Mouse (Mus musculus) adrenal gland, postnatal 14 days (tissue): ENCODE results near the gene Lmf2. TPM values are rescaled to one million over a fixed set of nuclear protein-coding genes. Genes with fewer than 3 reads are reported as not detected.

Experiments
- DNase-seq: peaks from one replicate; pipeline ENCODE4 v3.0.0; 2021; ENCODE audit warnings: mixed read lengths
- microRNA-seq, 2 experiments: library from miRNA; unstranded; fragments of <30 nt; microRNA quantifications; one replicate each; pipeline ENCODE4 v1.2.0; 2021
- total RNA-seq: library from RNA; stranded (reverse); gene quantifications from 2 replicates; pipeline ENCODE4 v1.2.3, GENCODE M21; 2021

Lmf2 gene
- total RNA-seq, 1 experiment from 2014 or later: 43.2 TPM

DNA sequence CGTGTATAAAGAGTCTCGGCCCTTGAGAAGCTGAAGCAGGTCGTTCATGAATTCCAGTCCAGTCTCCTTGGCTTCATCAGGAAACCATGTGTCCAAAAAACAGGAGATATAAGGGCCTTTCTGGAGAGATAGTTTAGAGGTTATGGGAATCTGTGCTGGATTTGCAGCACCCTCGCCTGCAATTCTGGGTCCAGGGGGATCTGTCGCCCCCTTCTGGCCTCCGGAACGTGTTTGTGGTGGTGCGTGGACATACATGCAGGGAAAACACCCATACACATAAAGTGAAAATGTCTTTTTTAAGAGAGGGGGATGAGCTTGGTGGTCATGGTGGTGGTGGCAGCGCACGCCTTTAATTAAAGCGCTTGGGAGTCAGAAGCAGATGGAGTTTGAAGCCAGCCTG, 39.3 kb downstream of the Lmf2 start:
- DNase-seq: no peak

DNA sequence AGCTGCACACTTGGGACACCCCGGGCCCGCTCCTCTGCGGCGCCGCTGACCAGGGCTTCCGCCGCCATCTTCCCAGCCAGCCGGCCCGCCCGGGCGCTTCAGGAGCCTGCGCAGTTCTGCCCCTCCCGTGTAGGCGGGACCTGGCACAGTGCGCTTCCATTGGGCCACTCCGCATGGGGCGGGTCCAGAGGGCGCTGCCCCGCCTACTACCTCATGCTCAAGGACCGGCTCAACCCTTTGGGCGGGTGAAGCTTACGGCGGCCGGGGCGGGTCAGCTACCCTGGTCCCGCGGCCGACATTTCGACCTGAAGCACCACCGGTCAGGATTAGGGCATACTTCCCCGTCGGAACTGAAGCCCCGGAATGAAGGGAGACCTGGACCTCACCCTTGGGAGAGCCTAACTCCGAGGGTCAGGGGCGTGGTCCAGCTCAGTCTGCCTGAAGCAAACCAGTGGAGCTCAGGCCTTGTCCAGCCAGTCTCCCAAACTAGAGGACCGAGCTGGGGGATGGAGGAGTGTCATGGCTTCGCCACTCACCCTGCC, 40.2 kb downstream of the Lmf2 start, which contains the start of gene Sbf1:
Gene Sbf1, minus strand, starts transcription at position 122 of the 542 bp plus-strand sequence.
- peak; percentile 99 for DNase-seq

DNA sequence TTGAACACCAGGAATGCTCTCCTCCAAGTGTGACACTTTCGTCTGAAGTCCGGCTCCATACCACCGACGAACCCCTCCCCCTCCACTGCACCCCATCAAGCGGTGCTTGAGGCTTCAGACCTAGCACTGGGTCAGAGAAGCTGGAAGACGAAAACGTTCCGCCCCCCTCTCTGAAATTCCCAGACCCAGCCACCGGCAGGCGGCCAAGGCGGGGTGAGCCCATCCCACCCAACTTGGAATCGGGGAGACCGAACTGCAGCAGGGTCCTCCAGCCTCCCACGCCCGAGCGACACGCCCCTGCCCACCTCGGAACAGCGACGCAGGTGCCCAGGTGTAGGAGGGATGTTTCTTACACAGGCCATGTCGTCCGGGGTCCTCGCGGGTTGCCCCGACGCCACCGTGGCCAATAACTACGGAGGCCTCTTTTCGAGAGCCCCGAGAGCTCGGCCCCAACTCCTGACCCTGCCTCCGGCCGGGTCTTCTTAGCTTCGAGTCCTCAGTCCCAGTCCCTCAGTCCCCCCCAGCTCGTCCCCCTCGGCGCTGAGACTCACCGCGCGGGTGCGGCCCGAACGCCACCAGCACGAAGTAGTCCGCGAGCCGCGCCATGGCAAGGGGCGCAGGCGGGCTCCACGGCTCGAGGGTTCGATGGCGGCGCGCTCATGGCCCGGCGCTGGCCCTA, 40.8 kb downstream of the Lmf2 start:
- peak; percentile 55 for DNase-seq

DNA sequence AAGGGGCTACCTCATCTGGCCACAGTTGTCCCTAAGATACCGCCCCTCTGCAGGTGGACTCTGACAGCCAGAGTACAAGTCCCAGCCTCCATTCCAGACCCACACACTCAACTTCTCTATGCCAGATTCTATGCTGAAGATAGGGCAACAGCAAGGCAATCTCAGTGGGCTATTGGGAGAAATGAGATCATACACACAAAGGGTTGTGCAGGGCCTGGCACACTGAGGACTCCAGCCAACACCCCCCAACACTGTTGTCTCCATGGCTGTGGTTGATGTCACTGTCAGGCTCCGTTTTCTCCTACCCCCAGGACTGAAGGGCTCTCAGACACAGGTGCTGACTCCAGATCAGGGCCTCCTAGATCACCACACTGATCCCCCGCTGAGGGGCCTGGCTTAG, 41.4 kb downstream of the Lmf2 start:
- no peak for DNase-seq

DNA sequence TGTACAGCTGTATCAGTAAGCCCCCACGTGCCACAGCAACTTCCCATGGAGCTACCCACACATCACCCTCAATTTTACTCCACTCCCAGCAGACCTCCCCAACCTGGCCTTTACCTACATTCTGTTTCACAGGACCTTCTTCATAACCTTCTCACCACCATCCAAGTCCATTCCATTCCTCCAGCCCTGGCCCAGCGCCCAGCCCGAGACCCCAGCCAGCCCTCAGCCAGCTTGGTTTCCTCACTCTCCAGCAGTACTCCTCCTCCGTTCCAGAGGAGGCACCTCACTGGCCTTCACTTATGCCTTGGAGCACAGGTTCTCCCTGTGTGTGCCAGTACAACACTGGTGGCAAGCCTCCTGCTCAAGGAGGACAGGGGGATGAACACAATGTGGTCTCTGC, 42.1 kb downstream of the Lmf2 start:
- DNase-seq: no peak

DNA sequence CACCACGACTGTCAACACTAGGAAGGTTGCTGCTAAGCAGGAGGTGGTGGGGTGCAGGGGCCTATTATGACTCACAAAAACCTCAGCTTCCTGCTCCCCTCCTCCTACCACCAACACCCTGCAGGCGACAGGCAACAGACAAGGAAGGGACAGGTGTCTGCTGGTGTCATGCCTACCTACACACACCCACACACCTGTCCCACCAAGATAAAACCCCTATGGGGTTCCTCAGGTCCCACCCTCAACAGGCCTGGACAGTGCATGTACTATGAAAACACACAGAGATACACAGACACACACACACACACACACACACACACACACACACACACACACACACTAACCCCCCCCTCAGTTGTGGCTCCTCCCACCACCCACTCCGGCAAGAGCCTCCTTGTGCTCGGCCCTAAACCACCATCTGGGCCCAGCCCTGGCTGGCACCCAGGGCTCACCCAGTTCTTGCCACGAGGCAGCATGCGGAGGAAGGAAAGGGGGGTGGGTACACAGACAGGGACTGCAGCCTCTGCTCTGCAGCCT, 45.4 kb downstream of the Lmf2 start:
- DNase-seq: peak; percentile 32

DNA sequence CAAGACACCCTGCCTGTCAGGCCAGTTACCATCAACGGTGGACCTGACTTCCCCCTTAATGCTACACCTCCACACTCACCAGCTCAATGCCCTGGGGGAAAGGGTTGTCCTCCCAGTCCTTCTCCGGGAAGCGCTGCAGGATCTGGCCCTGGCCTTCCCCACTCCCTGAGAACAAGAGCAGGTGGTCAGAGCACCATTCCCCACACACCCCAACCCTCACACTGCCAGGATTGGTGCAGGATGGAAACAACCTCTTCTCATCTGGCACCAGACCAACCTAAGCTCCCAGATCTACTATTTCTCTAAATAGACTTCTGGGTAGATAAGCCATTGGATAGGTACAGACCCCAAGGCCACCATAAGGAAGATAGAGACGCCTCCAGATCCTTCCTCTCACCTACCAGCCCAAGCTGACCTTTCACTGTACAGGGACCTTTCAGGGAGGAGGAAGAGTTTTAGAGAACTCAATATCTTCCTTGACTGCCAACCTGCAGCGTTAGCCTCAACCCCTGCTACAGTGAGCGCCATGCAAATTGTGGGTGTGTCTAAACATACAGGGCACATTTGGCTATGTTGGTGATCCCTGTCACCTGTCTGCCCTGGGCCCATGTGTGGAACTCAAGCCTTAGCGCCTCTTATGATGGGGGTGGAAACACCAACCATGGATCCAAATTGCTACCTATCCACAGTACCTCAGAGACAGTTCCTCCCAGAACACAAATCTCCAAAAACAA, 46.9 kb downstream of the Lmf2 start:
- DNase-seq: no peak

DNA sequence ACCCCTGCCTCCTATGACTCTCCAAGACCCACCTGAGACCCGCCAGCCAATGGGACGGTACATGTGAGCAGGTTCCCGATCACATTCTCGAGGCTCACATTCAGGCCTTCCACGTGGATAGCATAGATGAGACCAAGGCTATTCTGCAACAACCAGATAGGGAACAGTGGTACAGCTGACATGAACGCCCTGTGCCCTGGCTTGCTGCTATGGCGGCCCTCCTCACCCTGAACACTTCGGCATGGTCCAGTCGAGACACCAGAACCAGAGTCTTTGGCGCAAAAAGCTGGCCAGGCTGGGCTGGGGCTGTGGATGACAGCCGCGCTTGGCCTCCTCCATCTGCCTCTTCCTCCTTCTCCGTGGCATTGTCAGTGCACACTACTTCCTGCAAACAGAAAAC, 48.0 kb downstream of the Lmf2 start:
- no peak for DNase-seq

DNA sequence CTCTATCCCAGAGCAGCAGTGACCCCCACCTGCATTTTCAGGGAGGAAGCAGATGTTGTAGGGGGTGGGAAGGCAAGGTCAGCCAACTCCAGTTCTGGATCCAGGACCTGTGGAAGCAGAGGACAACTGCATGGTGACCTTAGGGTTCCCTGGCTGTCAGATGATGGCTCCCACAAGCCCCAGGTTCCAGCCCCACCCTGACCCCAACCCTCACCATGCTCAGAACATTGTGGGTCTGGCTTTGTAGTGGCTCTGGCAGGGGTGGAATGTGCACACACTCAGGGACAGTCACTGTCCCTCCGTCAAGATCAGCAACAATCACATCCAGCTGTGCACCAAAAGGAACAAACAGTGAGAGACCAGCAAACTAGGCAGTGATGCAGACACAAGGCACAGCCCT, 49.5 kb downstream of the Lmf2 start:
- DNase-seq: no peak

Small RNAs within 50 kb of the gene (microRNA-seq; reads per million reads assigned to microRNA genes)
- gene Mir6959: 0.38 to 2.6 reads per million in 2 experiments

Other genes with a start within 250 kb of the Lmf2 start
- 13.3 and 15.7 TPM in 2 replicates for gene Tubgcp6, start 232.5 kb downstream of the Lmf2 start, total RNA-seq
- gene Hdac10, start 227.0 kb downstream of the Lmf2 start, total RNA-seq: 11.9 and 13.2 TPM in 2 replicates
- 8.6 and 9.6 TPM in 2 replicates for gene Mapk12, start 215.0 kb downstream of the Lmf2 start, total RNA-seq
- gene Mapk11, start 206.0 kb downstream of the Lmf2 start, total RNA-seq: 5.3 and 6.4 TPM in 2 replicates
- gene Plxnb2, start 174.9 kb downstream of the Lmf2 start, total RNA-seq: 83.2 and 110 TPM in 2 replicates
- gene Dennd6b, start 159.2 kb downstream of the Lmf2 start, total RNA-seq: 5.0 and 6.2 TPM in 2 replicates
- 41.1 and 52.4 TPM in 2 replicates for gene Ppp6r2, start 144.1 kb downstream of the Lmf2 start, total RNA-seq
- gene Sbf1, start 40.3 kb downstream of the Lmf2 start, total RNA-seq: 74.0 and 99.4 TPM in 2 replicates
- not detected in 2 replicates for gene Adm2, start 32.9 kb downstream of the Lmf2 start, total RNA-seq
- not detected in 2 replicates for gene Miox, start 21.3 kb downstream of the Lmf2 start, total RNA-seq
- gene Ncaph2, start 60 bp upstream of the Lmf2 start, total RNA-seq: 83.3 and 85.8 TPM in 2 replicates
- 39.5 and 43.5 TPM in 2 replicates for gene Sco2, start 18.2 kb upstream of the Lmf2 start, total RNA-seq
- 0.68 and 4.5 TPM in 2 replicates for gene Tymp, start 21.4 kb upstream of the Lmf2 start, total RNA-seq
- 0.53 and 1.5 TPM in 2 replicates for gene Odf3b, start 23.6 kb upstream of the Lmf2 start, total RNA-seq
- gene Klhdc7b, start 29.3 kb upstream of the Lmf2 start, total RNA-seq: not detected in 2 replicates
- gene Syce3, start 54.8 kb upstream of the Lmf2 start, total RNA-seq: not detected in 2 replicates
- gene Cpt1b, start 70.2 kb upstream of the Lmf2 start, total RNA-seq: 525 and 569 TPM in 2 replicates
- 2.5 TPM in 2 replicates for gene C730034F03Rik, start 73.9 kb upstream of the Lmf2 start, total RNA-seq
- gene Gm44502, start 74.0 kb upstream of the Lmf2 start, total RNA-seq: 11.0 and 11.5 TPM in 2 replicates
- 98.6 and 101 TPM in 2 replicates for gene Chkb, start 74.2 kb upstream of the Lmf2 start, total RNA-seq
- gene Mapk8ip2, start 98.3 kb upstream of the Lmf2 start, total RNA-seq: 8.0 and 9.1 TPM in 2 replicates
- 23.3 and 26.9 TPM in 2 replicates for gene Arsa, start 121.8 kb upstream of the Lmf2 start, total RNA-seq
- gene Shank3, start 144.0 kb upstream of the Lmf2 start, total RNA-seq: 57.8 and 71.6 TPM in 2 replicates
- gene Acr, start 212.7 kb upstream of the Lmf2 start, total RNA-seq: 0.48 and 0.75 TPM in 2 replicates
- 9.1 and 12.2 TPM in 2 replicates for gene Rabl2, start 236.3 kb upstream of the Lmf2 start, total RNA-seq